Mouse (Mus musculus): ENCODE measurements around the gene Cfap161.

Gene Cfap161

DNA sequence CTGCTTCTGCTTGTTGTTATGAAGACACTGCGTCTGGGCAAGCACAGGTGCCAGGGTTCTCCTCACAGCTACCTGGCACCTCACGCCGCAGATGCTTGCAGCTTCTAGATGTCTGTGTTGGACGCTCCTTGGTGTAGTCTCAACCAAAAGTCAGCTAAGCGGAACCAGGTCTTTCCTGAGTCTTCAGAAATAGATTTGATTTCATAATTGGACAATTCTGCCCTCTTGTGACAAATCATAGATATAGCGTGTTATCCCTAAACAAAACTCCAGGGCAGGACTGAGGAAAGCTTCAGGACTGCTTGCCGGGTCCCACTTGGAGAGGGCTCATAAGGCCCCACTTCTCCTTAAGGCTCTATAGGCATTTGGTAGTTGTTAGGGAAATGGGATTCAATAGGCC lies 7.8 kb upstream of the Cfap161 start:
- no peak for DNase-seq (ENCODE audit: extremely low read depth, low read depth)

GRCm38 (mm10) chr7:83802007-83802406 lies 7.3 kb upstream of the Cfap161 start:
- DNase-seq (ENCODE audit: extremely low read depth, low read depth) = no peak

DNA sequence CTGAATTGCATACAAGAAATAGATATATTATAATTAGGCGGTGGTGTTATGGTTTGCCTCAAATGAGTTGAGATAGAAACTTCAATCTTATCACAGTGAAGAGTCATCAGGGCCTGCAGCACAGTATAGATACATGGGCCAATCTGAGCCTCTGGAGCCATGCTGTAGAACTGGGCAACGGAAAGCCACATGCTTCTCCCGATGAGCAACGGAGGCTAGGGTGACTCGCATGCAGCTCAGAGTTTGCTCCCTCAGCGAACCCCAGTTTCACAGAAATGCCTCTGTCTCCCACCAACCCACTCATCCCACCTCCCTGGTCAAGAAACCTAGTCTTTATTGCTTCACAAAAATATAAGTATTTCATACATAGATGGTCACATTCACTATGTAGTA lies 6.8 kb upstream of the Cfap161 start:
- DNase-seq (ENCODE audit: extremely low read depth, low read depth) = no peak

DNA sequence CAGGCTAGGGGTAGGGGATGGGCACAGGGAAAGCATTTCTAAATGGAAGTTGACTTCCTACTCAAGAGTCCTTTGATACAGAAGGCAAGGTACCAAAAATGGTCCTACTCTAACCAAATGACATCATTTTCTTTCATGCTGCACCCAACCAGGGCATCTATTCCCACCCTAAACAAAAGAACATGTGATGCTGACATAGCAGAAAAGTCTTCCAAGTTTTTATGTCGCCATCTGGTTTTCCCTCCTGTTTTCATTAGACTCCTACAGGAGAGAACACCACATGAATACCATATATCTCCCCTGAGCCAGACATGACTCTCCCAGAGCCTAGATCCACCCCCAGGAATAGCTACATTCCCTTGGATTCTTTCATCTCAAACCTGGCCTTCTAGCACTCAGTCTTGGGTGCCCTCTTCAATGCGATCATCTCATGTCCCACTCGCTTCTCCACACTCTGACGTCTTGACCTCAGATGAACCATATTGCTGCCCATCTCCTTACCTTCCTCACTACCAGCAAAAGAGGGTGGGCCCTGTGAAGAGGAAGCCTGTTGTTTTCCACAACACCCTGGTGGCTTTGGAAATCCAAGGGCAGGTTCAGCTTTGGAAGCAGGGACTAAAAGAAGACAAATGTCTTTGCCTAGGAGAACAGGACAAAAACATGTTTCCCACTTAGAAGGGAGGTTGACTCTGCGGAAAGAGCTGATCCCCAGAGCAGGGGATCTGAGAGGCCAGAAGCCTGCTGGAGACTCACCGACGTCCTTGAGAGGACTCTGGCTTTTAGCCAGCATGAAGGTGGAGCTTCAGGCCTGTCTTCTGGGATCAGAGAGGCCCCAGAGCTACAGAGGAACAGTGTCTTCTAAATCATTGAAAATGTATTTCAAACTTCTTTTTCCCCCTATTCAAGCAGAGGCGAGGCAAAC lies 6.1 kb upstream of the Cfap161 start:
- no peak for DNase-seq (ENCODE audit: extremely low read depth, low read depth)

DNA sequence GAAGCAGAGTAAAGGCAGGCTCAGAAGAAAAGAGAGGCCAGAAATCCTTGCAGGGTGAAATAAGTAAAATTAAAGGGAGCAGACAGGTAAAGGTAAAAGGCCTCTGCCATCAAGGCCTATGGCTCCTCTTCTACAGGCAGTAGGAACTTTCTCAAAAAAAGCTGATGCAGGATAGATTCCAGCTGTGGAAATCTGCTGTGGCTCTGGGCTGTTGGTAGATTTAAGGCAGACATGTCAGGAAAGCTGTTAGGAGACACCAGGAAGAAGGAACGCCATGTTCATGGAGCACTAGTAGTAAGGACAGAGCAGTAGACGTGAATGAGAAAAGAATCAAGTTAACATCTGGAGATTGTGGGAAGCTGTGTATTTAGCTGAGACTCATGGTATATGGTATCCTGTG lies 5.4 kb upstream of the Cfap161 start:
- DNase-seq (ENCODE audit: extremely low read depth, low read depth) = no peak

- DNase-seq (ENCODE audit: extremely low read depth, low read depth) = no peak
Measured at GRCm38 (mm10) chr7:83798004-83798403, 3.3 kb upstream of the Cfap161 start.

- DNase-seq (ENCODE audit: extremely low read depth, low read depth) = no peak
Measured at GRCm38 (mm10) chr7:83796177-83796576, 1.5 kb upstream of the Cfap161 start.

DNA sequence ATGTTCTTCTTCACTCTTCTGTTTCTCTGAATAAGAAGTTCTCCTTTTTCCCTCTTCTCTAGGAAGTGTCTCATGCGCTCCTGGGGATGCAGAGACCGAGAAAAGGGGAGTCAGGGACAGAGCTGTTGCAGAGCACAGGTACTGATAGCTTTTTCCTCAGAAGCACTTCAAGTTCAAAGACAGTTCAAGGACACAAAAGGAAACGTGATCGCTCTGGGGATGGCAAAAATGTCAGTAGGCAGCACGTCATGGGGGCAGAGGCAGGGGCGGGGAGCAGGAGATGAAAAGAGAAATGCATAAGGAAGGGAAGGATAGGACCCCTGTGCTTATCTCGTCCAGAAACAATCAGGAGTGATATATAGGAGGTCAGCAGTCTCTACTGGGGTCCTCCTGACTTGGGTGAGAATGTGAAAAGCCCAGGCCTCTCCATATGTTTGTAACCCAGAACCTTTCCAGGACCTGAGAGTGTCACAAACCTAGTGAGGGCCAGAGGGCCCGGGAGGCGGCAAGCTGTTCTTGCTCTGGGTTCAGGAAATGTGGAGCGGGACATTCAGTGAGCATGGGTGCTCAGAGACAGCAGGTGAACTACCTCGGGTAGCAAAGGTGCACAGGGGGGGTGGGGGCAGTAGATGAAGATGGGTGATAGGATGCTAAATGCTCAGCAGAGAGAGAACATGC lies 535 bp downstream of the Cfap161 start:
- DNase-seq (ENCODE audit: extremely low read depth, low read depth) = no peak

GRCm38 (mm10) chr7:83780881-83781280 lies 13.8 kb downstream of the Cfap161 start:
- no peak for DNase-seq (ENCODE audit: extremely low read depth, low read depth)

GRCm38 (mm10) chr7:83780026-83780425 lies 14.7 kb downstream of the Cfap161 start:
- DNase-seq (ENCODE audit: extremely low read depth, low read depth) = no peak

GRCm38 (mm10) chr7:83779028-83779427 lies 15.7 kb downstream of the Cfap161 start:
- DNase-seq (ENCODE audit: extremely low read depth, low read depth) = no peak

- no peak for DNase-seq (ENCODE audit: extremely low read depth, low read depth)
Measured at GRCm38 (mm10) chr7:83778516-83778915, 16.2 kb downstream of the Cfap161 start.

- peak; percentile 4 for DNase-seq (ENCODE audit: extremely low read depth, low read depth)
Measured at GRCm38 (mm10) chr7:83774721-83775120, 20.0 kb downstream of the Cfap161 start.

- no peak for DNase-seq (ENCODE audit: extremely low read depth, low read depth)
Measured at GRCm38 (mm10) chr7:83763674-83764073, 31.0 kb downstream of the Cfap161 start.

DNA sequence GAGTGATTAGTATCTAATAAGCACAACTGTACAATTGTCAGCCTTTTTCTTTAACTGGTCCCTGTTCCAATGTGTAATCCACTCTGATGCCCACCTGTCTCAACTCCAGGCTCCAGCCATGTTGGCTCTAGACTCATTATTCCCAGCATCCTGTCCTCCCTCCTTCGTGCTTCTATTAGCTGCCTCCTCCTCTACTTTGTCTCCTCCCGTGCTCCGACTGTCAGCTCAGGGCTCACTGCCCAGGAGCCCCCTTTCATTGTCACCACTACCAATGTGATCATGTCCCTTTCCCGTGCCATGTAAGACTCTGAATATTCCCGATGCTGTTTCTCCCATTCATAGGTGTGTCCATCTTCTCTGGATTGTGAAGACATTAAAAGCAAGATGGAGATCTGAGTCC lies 32.3 kb downstream of the Cfap161 start:
- no peak for DNase-seq (ENCODE audit: extremely low read depth, low read depth)

- no peak for DNase-seq (ENCODE audit: extremely low read depth, low read depth)
Measured at GRCm38 (mm10) chr7:83751055-83751454, 43.6 kb downstream of the Cfap161 start.

GRCm38 (mm10) chr7:83748405-83748804 lies 46.3 kb downstream of the Cfap161 start:
- DNase-seq (ENCODE audit: extremely low read depth, low read depth) = no peak

GRCm38 (mm10) chr7:83746107-83746687 lies 48.5 kb downstream of the Cfap161 start:
- no peak for DNase-seq (ENCODE audit: extremely low read depth, low read depth)

DNA sequence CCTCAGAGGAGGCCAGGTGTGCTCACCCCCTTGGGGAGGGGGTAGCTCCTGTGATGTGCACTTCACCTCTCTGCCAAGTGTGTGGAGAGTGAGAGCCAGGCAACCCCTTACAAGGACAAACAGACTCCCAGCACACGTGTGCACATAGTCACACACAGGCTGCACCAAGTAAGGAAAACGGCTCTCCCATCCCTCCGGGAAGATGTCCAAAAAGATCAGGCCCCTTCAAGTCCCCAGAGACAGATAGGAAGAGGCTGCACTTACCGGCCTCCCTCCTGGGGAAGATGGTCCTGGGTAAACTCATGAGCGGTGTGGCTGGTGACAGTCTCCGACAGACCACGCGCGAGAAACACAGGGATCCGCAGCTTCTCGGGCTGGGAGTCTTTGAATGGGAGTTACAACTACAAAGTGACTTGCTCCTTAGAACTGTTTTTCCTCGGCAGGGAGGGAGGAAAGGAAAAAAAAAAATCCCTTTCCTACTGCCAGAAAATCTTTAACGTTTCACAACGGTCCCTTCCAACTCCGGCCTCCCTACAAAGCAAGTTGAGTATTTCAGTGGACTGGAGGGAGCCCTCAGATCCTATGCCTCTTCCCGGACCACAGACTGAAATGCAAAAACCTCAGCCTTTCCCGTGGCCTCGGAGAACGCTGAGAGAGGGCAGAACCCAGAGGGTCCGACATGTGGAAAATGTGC lies 49.1 kb downstream of the Cfap161 start, which contains the start of gene Il16:
TSS of gene Il16 (minus strand) at position 314 of the 694 bp plus-strand sequence.
- DNase-seq (ENCODE audit: extremely low read depth, low read depth) = no peak

- DNase-seq (ENCODE audit: extremely low read depth, low read depth) = no peak
Measured at GRCm38 (mm10) chr7:83745065-83745412, 49.6 kb downstream of the Cfap161 start.

DNA sequence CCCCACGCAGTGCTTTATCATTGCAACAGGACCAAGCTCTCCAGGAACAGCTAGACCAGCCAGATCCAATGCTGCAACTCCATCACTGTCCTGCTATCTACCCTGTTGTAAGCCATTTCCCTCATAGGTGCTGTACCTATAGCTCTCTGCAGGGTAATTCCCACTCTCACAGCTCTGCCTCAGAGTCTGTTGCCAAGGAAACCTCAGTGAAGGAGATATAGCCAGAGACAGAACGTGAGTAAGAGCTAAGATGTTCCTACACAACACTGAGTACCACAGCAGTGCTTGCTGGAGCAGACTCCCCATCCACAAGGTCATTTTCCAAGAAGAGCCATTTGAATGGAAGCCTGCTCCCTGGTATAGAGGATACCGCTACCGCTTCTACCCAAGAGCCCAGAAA lies 50.4 kb downstream of the Cfap161 start:
- no peak for DNase-seq (ENCODE audit: extremely low read depth, low read depth)

DNA sequence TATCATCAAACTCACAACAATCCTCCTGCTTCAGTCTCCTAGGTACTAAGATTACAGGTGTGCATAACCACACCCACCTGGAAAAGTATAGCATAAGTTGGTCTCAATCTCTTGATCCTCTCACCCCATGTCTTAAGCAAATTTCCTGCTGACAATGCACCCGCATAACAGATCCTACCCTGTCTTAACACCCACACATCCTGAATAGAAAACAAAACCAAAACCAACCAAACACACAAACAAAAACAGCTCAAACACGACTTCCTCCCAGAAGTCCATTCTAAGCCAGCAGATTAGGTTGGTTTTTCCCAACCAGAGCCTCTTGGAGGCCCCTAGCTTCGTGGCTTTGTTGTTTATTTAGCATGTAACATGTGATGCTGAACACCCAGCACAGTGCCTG lies 52.0 kb downstream of the Cfap161 start:
- no peak for DNase-seq (ENCODE audit: extremely low read depth, low read depth)
